Mouse (Mus musculus): Measurements from ENCODE around the gene Amh. TPM values are rescaled to one million over a fixed set of nuclear protein-coding genes. Genes with fewer than 3 reads are reported as not detected.

The Amh gene
- polyA plus RNA-seq, 1 experiment from 2014 or later, result not detected

DNA sequence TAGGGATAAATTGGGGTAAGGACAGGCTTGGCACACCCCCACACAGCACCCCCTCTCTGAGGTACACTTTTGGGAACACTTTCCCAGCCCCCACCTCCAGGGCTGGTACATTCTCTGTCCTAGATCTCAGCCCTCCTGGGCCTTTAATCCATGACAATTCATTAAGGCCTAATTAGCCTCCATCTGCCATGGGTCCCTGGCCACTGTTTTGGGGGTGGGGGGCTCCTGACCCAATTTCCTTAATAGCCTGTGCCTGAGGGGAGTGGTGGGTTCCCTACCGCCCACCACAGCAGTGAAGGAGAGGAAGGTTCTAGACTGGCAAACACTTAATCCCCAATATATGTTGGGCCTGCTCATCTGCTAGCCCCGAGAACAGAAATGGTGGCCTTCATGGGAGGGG lies 36.6 kb downstream of the Amh start:
- Histone ChIP-seq H3K9me3 (ENCODE audit: control insufficient read depth, low read length) (no peaks in the 10 kb centered on the region), H3K9ac (no peak overlapping the region), H3K4me2 (replicated peaks) (no peak overlapping the region), H3K4me1 (replicated peaks; ENCODE audit: control insufficient read depth, insufficient read depth, low read length) (peaks cover 5% of the 10 kb centered on the region; the same call in 1 of the 2 replicates), H3K36me3 (replicated peaks; ENCODE audit: control insufficient read depth, insufficient read depth) (no peaks in the 10 kb centered on the region), H3K27me3 (ENCODE audit: control insufficient read depth, insufficient read depth, low read length) (peaks cover 37% of the 10 kb centered on the region), H3K27ac (no peak overlapping the region), H3K4me3 (replicated peaks; ENCODE audit: low read length) (no peak overlapping the region)
- DNase-seq (ENCODE audit: low spot score) (no peak), ATAC-seq (ENCODE audit: low FRiP score) (peak; percentile 14; the same call in 1 of the 2 replicates)
- WGBS, result 71% methylated on average over 2 of the region's 2 CpGs

DNA sequence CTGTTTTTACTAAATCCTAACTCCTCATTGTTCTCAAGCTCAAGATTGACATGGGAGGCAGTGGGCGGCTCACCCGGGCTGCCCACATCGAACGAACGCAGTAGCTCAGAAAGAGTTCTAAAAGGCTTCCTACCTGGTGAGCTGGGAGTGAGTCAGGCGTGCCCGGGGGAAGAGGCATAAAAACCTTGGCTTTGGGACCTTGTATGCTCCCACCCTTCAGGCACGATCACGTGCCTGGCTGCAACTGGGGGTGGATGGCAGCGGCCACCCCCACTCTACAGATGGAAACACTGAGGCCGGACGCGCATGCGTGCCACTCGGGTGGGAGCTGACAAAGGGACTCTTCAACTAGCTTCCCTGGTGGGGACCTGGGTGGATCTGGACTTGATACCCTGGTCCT lies 37.3 kb downstream of the Amh start:
- Histone ChIP-seq H3K4me3 (replicated peaks; ENCODE audit: low read length) (no peak overlapping the region), H3K36me3 (replicated peaks; ENCODE audit: control insufficient read depth, insufficient read depth) (no peaks in the 10 kb centered on the region), H3K27ac (no peak overlapping the region), H3K9ac (no peak overlapping the region), H3K4me1 (replicated peaks; ENCODE audit: control insufficient read depth, insufficient read depth, low read length) (peaks cover 5% of the 10 kb centered on the region; the same call in 1 of the 2 replicates), H3K4me2 (replicated peaks) (no peak overlapping the region), H3K9me3 (ENCODE audit: control insufficient read depth, low read length) (no peaks in the 10 kb centered on the region), H3K27me3 (ENCODE audit: control insufficient read depth, insufficient read depth, low read length) (peaks cover 37% of the 10 kb centered on the region)
- 84% methylated on average over 15 of the region's 15 CpGs for WGBS
- ATAC-seq (ENCODE audit: low FRiP score) (no peak), DNase-seq (ENCODE audit: low spot score) (no peak)

DNA sequence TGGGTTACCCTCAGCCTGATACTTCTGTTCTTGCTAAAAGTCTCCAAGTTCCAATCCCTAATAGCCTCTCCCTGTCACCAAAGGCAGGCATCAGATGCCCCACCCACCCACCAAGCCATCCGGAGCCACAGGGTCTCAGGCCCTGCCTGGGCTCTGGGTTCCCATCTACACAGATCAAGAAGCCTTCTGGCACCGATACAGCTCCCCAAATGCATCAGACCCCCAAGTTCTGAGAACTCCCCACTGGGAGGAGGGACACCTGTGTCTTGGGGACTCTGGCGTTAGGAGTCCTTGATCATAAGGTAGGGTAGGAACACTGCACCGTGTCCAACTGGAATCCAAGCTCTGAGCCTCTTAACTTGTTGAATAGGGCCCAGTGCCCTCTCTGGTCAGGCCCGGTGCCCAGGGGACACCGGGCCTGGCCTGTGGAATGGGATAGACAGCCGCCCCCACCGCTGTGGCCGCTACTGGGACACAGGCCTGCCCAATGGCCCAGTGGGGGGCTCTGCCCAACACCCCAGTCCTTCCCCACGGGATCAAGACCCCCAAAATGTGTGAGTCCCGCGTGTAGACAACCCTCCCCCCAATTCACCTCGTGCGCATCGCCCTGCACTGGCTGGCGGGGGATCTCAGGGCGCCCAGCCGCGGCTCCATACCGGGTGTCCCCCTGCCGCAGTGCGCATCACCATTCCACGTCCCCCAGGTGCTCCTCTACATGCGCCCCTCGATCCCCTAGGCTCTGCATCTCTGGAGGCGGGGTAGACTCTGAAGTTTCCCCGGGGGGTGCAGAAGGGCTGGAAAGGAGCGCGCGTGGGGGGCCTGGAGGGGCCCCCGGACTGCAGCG lies 38.3 kb downstream of the Amh start:
- no peaks in the 10 kb centered on the region for H3K36me3 ChIP-seq (replicated peaks; ENCODE audit: control insufficient read depth, insufficient read depth)
- H3K4me1 ChIP-seq (replicated peaks; ENCODE audit: control insufficient read depth, insufficient read depth, low read length), result peaks cover 5% of the 10 kb centered on the region; the same call in 1 of the 2 replicates
- H3K27me3 ChIP-seq (ENCODE audit: control insufficient read depth, insufficient read depth, low read length), result peaks cover 33% of the 10 kb centered on the region
- peak overlapping the region; percentile 75 for H3K9ac ChIP-seq
- H3K4me2 ChIP-seq (replicated peaks), result peak overlapping the region; percentile 88
- DNase-seq (ENCODE audit: low spot score), result no peak
- H3K4me3 ChIP-seq (replicated peaks; ENCODE audit: low read length), result peak overlapping the region; percentile 56
- no peak for ATAC-seq (ENCODE audit: low FRiP score)
- no peak overlapping the region for H3K27ac ChIP-seq
- no peaks in the 10 kb centered on the region for H3K9me3 ChIP-seq (ENCODE audit: control insufficient read depth, low read length)
- WGBS, result 9% methylated on average over 28 of the region's 32 CpGs

DNA sequence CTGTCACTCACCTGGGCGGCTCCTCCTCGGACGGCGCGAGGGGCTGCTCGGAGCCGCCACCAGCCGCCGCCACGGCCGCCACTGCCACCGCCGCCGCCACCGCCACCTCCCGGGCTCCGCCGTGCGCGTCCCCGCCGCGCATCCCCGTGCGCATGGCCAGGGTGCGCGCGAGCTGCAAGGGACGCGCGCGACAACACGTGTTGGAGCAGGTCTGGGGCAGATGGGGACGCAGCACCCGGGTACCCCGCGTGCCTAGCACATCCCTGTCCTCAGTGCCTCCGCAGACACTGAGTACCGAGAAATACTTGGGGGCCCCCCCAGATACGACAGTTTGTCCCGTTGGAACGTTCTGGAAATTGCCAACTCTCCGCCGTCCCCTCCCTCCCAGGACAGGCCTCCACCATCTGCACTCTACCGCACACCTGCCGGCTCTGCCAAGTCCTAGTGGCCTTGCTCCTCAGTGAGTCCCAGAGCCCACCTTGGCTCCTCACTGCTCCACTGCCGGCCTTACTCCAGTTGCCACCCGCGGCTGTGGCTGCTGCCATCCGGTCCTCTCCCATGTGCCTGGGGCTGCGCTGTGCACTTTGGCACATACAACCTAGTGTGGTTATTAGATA lies 39.0 kb downstream of the Amh start, which contains the start of gene Lingo3:
Gene Lingo3, minus strand, starts transcription at position 109 of the 617 bp plus-strand sequence.
- ATAC-seq (ENCODE audit: low FRiP score) (peak; percentile 44; the same call in 1 of the 2 replicates), DNase-seq (ENCODE audit: low spot score) (peak; percentile 70)
- Histone ChIP-seq H3K27ac (no peak within 1 kb of the TSS), H3K36me3 (replicated peaks; ENCODE audit: control insufficient read depth, insufficient read depth) (no peaks in the 10 kb centered on the region), H3K4me2 (replicated peaks) (peak within 1 kb of the TSS; percentile 88), H3K9me3 (ENCODE audit: control insufficient read depth, low read length) (no peaks in the 10 kb centered on the region), H3K4me1 (replicated peaks; ENCODE audit: control insufficient read depth, insufficient read depth, low read length) (peaks cover 5% of the 10 kb centered on the region; the same call in 1 of the 2 replicates), H3K9ac (peak within 1 kb of the TSS; percentile 75), H3K27me3 (ENCODE audit: control insufficient read depth, insufficient read depth, low read length) (peaks cover 33% of the 10 kb centered on the region), H3K4me3 (replicated peaks; ENCODE audit: low read length) (peak within 1 kb of the TSS; percentile 56)
- 4% methylated on average over 36 of the region's 51 CpGs for WGBS

DNA sequence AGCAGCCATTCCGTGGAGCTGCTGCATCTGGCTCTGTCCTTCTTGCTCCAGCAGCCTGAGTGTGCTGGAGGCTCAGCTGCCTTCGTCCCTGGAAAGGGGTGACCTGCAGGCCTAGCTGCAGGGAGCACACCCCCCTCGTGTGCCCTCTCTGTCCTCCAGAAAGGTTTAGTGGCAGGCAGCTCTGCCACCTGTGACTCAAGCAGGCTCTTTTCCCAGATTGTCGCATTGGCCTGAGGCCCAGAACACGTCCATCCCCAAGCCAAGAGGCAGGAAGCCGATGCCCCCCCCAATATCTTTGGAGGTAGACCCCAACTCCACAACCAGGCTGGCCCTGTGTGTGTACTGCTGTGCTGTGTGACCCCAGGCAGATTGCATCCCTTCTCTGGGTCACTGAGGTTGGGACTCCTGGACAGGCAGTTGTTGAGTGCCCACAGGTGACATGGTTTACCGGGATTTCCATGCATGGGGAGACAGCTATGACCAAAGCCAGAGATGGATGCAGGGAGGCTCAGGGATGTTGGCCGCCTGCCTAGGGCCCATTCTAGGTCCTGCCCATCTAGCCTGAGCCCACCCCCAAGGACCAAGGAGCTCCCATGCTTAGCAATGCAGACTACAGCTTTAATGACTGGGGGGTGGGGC lies 40.1 kb downstream of the Amh start:
- Histone ChIP-seq H3K4me1 (replicated peaks; ENCODE audit: control insufficient read depth, insufficient read depth, low read length) (peaks cover 5% of the 10 kb centered on the region; the same call in 1 of the 2 replicates), H3K4me2 (replicated peaks) (no peak overlapping the region), H3K27ac (no peak overlapping the region), H3K4me3 (replicated peaks; ENCODE audit: low read length) (no peak overlapping the region), H3K36me3 (replicated peaks; ENCODE audit: control insufficient read depth, insufficient read depth) (no peaks in the 10 kb centered on the region; the same call in 1 of the 2 replicates), H3K27me3 (ENCODE audit: control insufficient read depth, insufficient read depth, low read length) (peaks cover 33% of the 10 kb centered on the region), H3K9ac (no peak overlapping the region), H3K9me3 (ENCODE audit: control insufficient read depth, low read length) (no peaks in the 10 kb centered on the region)
- 65% methylated on average over 8 of the region's 8 CpGs for WGBS
- DNase-seq (ENCODE audit: low spot score) (no peak), ATAC-seq (ENCODE audit: low FRiP score) (no peak)

DNA sequence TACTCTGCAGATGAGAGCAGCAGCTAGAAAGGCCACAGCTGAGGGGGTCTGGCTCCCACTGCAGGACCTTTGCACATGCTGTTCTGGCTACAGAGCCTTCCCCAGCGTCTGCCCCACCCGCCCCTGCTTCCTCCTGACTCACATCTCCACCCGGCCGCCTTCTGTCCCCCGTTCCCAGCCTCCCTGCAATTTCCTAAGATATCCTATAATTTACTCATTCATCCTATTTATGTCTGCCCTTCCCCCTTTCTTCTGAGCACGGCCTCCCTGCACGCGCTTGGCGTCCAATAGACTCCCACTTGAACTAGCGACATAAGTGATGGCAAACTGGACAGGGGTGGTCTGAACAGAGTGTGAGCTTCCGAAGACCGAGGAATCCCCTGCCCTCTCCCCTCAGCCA lies 40.7 kb downstream of the Amh start:
- ATAC-seq (ENCODE audit: low FRiP score) (no peak), DNase-seq (ENCODE audit: low spot score) (no peak)
- WGBS, result 83% methylated on average over 12 of the region's 12 CpGs
- Histone ChIP-seq H3K27ac (no peak overlapping the region), H3K4me2 (replicated peaks) (no peak overlapping the region), H3K9ac (no peak overlapping the region), H3K36me3 (replicated peaks; ENCODE audit: control insufficient read depth, insufficient read depth) (no peaks in the 10 kb centered on the region; the same call in 1 of the 2 replicates), H3K4me1 (replicated peaks; ENCODE audit: control insufficient read depth, insufficient read depth, low read length) (peaks cover 5% of the 10 kb centered on the region; the same call in 1 of the 2 replicates), H3K27me3 (ENCODE audit: control insufficient read depth, insufficient read depth, low read length) (peaks cover 33% of the 10 kb centered on the region), H3K9me3 (ENCODE audit: control insufficient read depth, low read length) (no peaks in the 10 kb centered on the region), H3K4me3 (replicated peaks; ENCODE audit: low read length) (no peak overlapping the region)

DNA sequence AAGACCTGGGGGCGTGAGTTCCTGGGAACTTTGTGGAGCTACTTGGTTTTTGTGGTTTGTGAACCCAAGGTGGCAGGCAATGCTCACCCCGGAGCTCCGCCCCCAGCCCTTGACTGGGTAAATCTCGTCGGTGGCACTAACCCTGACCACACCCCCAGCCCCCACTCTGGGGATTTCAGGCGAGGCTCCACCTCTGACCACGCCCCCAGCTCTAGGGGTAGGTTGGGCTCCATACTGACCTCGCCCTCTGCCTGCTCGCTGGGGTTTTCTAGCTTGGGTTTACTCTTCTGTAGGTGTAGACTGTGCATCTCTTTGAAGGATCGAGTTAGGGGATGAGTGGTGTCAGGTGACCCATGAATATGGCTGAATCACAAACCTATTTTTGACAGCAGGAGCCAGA lies 43.5 kb downstream of the Amh start:
- no peak overlapping the region for H3K27ac ChIP-seq
- DNase-seq (ENCODE audit: low spot score), result no peak
- no peaks in the 10 kb centered on the region for H3K9me3 ChIP-seq (ENCODE audit: control insufficient read depth, low read length)
- no peak for ATAC-seq (ENCODE audit: low FRiP score)
- no peak overlapping the region for H3K9ac ChIP-seq
- peaks cover 2% of the 10 kb centered on the region; the same call in 1 of the 2 replicates for H3K4me1 ChIP-seq (replicated peaks; ENCODE audit: control insufficient read depth, insufficient read depth, low read length)
- H3K36me3 ChIP-seq (replicated peaks; ENCODE audit: control insufficient read depth, insufficient read depth), result peaks cover 23% of the 10 kb centered on the region
- H3K4me2 ChIP-seq (replicated peaks), result no peak overlapping the region
- peaks cover 20% of the 10 kb centered on the region for H3K27me3 ChIP-seq (ENCODE audit: control insufficient read depth, insufficient read depth, low read length)
- 12% methylated on average over 10 of the region's 10 CpGs for WGBS
- H3K4me3 ChIP-seq (replicated peaks; ENCODE audit: low read length), result no peak overlapping the region

DNA sequence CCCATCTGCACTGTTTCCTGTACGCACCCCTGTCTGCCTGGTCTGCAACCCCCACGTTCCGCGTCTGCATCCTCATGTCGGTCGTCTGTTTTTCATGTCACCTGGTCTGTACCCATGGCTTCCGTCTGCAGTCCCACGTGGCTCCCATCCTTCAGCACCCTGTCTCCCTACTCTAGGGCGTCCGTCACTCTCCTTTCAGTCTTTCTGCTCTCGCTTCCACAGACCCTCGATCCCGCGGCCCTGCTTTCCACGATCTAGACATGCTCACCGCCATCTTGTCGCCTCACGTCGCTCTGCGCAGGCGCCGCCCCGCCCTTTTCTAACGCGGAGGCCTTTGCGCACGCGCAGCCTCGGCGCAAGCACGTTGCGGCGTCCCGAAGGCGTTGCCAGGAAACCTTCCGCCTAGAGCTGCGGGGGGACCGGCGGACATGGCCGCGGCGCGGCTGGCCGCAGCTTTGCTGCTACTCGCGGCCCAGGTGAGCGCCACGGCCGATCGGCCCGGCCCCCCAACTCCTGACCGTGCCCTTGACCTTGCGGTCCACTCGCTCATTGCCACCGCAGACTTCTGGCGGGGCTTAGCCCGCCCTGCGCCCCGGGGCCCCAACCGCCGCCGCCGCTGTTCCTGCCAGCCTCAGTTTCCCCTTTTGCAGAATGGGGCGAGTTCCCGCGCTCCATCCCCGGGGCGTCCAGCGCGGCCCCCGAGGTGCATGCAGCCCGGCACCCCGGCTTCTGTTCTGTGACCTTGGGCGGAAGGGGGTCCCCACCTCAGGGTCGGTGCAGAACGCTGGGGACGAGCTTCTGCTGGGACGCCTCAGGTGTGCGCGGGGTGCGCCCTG lies 50.1 kb downstream of the Amh start, which contains the start of the genes Lsm7 and Sppl2b:
Gene Lsm7, minus strand, starts transcription at position 297 of the 836 bp plus-strand sequence.
Gene Sppl2b, plus strand, starts transcription at position 363 of the 836 bp plus-strand sequence.
- Histone ChIP-seq H3K36me3 (replicated peaks; ENCODE audit: control insufficient read depth, insufficient read depth) (peaks cover 23% of the 10 kb centered on the region), H3K4me3 (replicated peaks; ENCODE audit: low read length) (peak within 1 kb of the TSS; percentile 94), H3K9me3 (ENCODE audit: control insufficient read depth, low read length) (no peaks in the 10 kb centered on the region), H3K27me3 (ENCODE audit: control insufficient read depth, insufficient read depth, low read length) (no peaks in the 10 kb centered on the region), H3K27ac (peak within 1 kb of the TSS; percentile 78; the same call in 1 of the 2 replicates), H3K4me2 (replicated peaks) (peak within 1 kb of the TSS; percentile 99), H3K9ac (peak within 1 kb of the TSS; percentile 83), H3K4me1 (replicated peaks; ENCODE audit: control insufficient read depth, insufficient read depth, low read length) (peaks cover 25% of the 10 kb centered on the region)
- ATAC-seq (ENCODE audit: low FRiP score), result peak; percentile 83
- DNase-seq (ENCODE audit: low spot score), result peak; percentile 100
- WGBS, result under 1% methylated on average over 80 of the region's 81 CpGs
